In the genomic region with DNA sequence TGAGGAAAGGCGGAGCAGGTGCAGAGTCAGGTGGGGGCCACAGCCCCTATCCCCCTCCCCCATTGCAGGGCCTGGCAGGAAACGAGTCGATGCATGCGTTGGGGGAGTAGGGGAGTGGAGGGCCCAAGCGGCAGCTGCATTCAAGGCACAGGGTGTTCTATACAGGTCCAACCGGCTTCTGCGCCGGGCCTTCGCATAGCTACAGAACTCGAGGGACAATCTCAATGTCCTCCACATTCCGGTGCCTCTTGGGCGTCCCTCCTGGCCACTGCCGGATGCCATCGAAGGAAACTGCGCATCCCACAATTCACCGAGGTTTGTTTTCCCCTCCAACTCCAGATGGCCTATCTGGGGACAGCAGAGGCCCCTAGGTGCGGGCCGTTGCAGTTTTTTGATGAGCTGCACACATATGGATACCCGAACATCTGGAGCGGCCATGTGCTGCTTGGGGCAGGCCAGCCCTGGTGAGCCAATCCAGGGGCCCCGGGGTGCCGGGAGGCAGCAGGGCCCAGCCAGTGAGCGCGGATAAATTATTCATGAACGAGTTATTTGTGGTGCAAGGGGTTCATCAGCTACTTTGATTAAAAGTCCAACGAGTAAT, we compare ENCODE assay signal across 8 mouse cellular contexts.
DNase-seq lines count a peak whose midpoint lies in the region; ATAC-seq and TF ChIP-seq lines count a peak whose summit lies in the region.
"Had no signal": no experiment of that assay in that cellular context is flagged by ENCODE, and none has a peak within 500 bp of the region (broad histone marks: within the 10 kb centered on the region; RNA-seq: fewer than 3 reads in every experiment).

No protein-coding gene starts in this region.

- no peaks in the 10 kb centered on the region for H3K9me3 ChIP-seq in lung, postnatal 0 days (ENCODE audit: low read length)
- no peaks in the 10 kb centered on the region for H3K9me3 ChIP-seq in hindbrain, embryonic 11.5 days (ENCODE audit: control insufficient read depth, low read length)
- H3K9me3 ChIP-seq in midbrain, postnatal 0 days (ENCODE audit: low read length): no peaks in the 10 kb centered on the region

- 21% methylated on average over 23 of the region's 26 CpGs for WGBS in lung, postnatal 0 days
- WGBS in hindbrain, embryonic 11.5 days: 13% methylated on average over 26 of the region's 26 CpGs
- 16% methylated on average over 26 of the region's 26 CpGs for WGBS in midbrain, postnatal 0 days

- ATAC-seq in lung, postnatal 0 days: no peak
- peak; percentile 77 for ATAC-seq in hindbrain, embryonic 11.5 days (ENCODE audit: low FRiP score)
- no peak for ATAC-seq in midbrain, postnatal 0 days (ENCODE audit: low FRiP score)
- ATAC-seq: Patski had no signal

- no peak overlapping the region for H3K4me2 ChIP-seq in lung, postnatal 0 days (replicated peaks; ENCODE audit: low read depth, low read length)
- H3K4me2 ChIP-seq in hindbrain, embryonic 11.5 days (replicated peaks; ENCODE audit: low read depth, low read length): 0 out of 2 replicates have a peak overlapping the region, but pooled peaks have one; percentile 2
- H3K4me2 ChIP-seq in midbrain, postnatal 0 days (ENCODE audit: low read depth, low read length, poor library complexity, severe bottlenecking): 0 out of 2 replicates have a peak overlapping the region, but pooled peaks have one; percentile 22

- H3K4me1 ChIP-seq in lung, postnatal 0 days (ENCODE audit: insufficient read depth, low read depth, low read length): no peaks in the 10 kb centered on the region
- peaks cover 8% of the 10 kb centered on the region for H3K4me1 ChIP-seq in hindbrain, embryonic 11.5 days (replicated peaks; ENCODE audit: control insufficient read depth, insufficient read depth, low read length)
- H3K4me1 ChIP-seq in midbrain, postnatal 0 days (ENCODE audit: insufficient read depth, low read length): peaks cover 6% of the 10 kb centered on the region; the same call in 1 of the 2 replicates

- H3K36me3 ChIP-seq in lung, postnatal 0 days (ENCODE audit: insufficient read depth, low read length): no peaks in the 10 kb centered on the region
- no peaks in the 10 kb centered on the region for H3K36me3 ChIP-seq in hindbrain, embryonic 11.5 days (ENCODE audit: control insufficient read depth, insufficient read depth, low read length)
- H3K36me3 ChIP-seq in midbrain, postnatal 0 days (ENCODE audit: insufficient read depth, low read length): no peaks in the 10 kb centered on the region

- H3K4me3 ChIP-seq in lung, postnatal 0 days (ENCODE audit: low read depth, low read length): no peak overlapping the region
- H3K4me3 ChIP-seq in hindbrain, embryonic 11.5 days (ENCODE audit: low read depth, low read length): no peak overlapping the region
- H3K4me3 ChIP-seq in midbrain, postnatal 0 days (ENCODE audit: low read depth, low read length): no peak overlapping the region

- no peak overlapping the region for H3K9ac ChIP-seq in lung, postnatal 0 days (replicated peaks; ENCODE audit: low read depth)
- H3K9ac ChIP-seq in hindbrain, embryonic 11.5 days (ENCODE audit: low read depth, low read length): no peak overlapping the region
- no peak overlapping the region for H3K9ac ChIP-seq in midbrain, postnatal 0 days (replicated peaks; ENCODE audit: low read length, poor library complexity, severe bottlenecking)

- peaks cover 24% of the 10 kb centered on the region for H3K27me3 ChIP-seq in lung, postnatal 0 days (replicated peaks; ENCODE audit: insufficient read depth, low read length)
- peaks cover 2% of the 10 kb centered on the region; the same call in 1 of the 2 replicates for H3K27me3 ChIP-seq in hindbrain, embryonic 11.5 days (ENCODE audit: control insufficient read depth, insufficient read depth, low read length)
- H3K27me3 ChIP-seq in midbrain, postnatal 0 days (ENCODE audit: insufficient read depth, low read length): no peaks in the 10 kb centered on the region; the same call in 1 of the 2 replicates
- H3K27me3 ChIP-seq: Patski had no signal

- no peak for TF ChIP-seq EP300 in lung, postnatal 0 days (IDR thresholded peaks at IDR 0.05)

- no peak overlapping the region for H3K27ac ChIP-seq in lung, postnatal 0 days (ENCODE audit: low read length)
- H3K27ac ChIP-seq in hindbrain, embryonic 11.5 days (ENCODE audit: low read depth, low read length): no peak overlapping the region
- H3K27ac ChIP-seq in midbrain, postnatal 0 days (ENCODE audit: low read depth, low read length): no peak overlapping the region

- peak; percentile 30 for TF ChIP-seq CTCF in lung, postnatal 0 days (IDR thresholded peaks at IDR 0.05)
- TF ChIP-seq CTCF in midbrain, postnatal 0 days (IDR thresholded peaks at IDR 0.05): peak; percentile 43

- DNase-seq in lung, postnatal 0 days (ENCODE audit: low spot score): no peak
- DNase-seq in lung, postnatal 10 days: no peak
- DNase-seq in hindbrain, embryonic 11.5 days (ENCODE audit: low spot score): peak; percentile 53
- DNase-seq in midbrain, postnatal 0 days (ENCODE audit: low spot score): peak; percentile 43
- DNase-seq in spleen, adult 12 weeks (ENCODE audit: low spot score): no peak
- no peak for DNase-seq in gastrocnemius, postnatal 10 days
- DNase-seq in frontal cortex, postnatal 10 days (ENCODE audit: low spot score in 2 of 2): no peak

Comparison
In these comparisons a context has a peak if more than half of its experiments do, and no peak if none do; other contexts are left out.
1. DNase-seq: peak in hindbrain, embryonic 11.5 days (single experiment) and midbrain, postnatal 0 days (single experiment); none in lung, postnatal 0 days (single experiment), lung, postnatal 10 days (single experiment), spleen, adult 12 weeks (single experiment), gastrocnemius, postnatal 10 days (single experiment) and frontal cortex, postnatal 10 days (0 of 2).